Mouse (Mus musculus) hindbrain, embryonic 15.5 days (tissue): Measurements from ENCODE around the gene Obox3. TPM values are rescaled to one million over a fixed set of nuclear protein-coding genes. Genes with fewer than 3 reads are reported as not detected.
"Not testable (repeated sequence)": the region's sequence is repeated elsewhere in the genome, so short reads cannot be mapped to it uniquely, and the experiment has no call there.

Experiments used
- ATAC-seq: fragments of 200-750 bp; cut with Nextera tagmentation; 2 replicates; pipeline ENCODE4 v1.8.0; 2017; ENCODE audit warnings: low read depth, moderate number of reproducible peaks, moderate TSS enrichment; ENCODE audit not compliant: low FRiP score
- H3K27ac ChIP-seq: fragments of 300-500 bp; sonication (generic); replicated peaks from 2 replicates; pipeline ENCODE4 v1.5.1; 2015; ENCODE audit warnings: mild to moderate bottlenecking, inconsistent platforms
- H3K27me3 ChIP-seq: fragments of 300-500 bp; sonication (generic); 2 replicates; pipeline ENCODE4 v1.6.1; 2015; ENCODE audit warnings: control low read depth, inconsistent platforms
- H3K36me3 ChIP-seq: fragments of 300-500 bp; sonication (generic); 2 replicates; pipeline ENCODE4 v1.6.1; 2015; ENCODE audit warnings: control low read depth, inconsistent platforms
- H3K4me1 ChIP-seq: fragments of 300-500 bp; sonication (generic); replicated peaks from 2 replicates; pipeline ENCODE4 v1.6.1; 2015; ENCODE audit warnings: control low read depth, inconsistent platforms
- H3K4me2 ChIP-seq: fragments of 300-500 bp; sonication (generic); 2 replicates; pipeline ENCODE4 v1.6.1; 2015; ENCODE audit warnings: moderate library complexity, mild to moderate bottlenecking, inconsistent platforms
- H3K4me3 ChIP-seq: fragments of 300-500 bp; sonication (generic); 2 replicates; pipeline ENCODE4 v1.5.1; 2015; ENCODE audit warnings: mild to moderate bottlenecking, inconsistent platforms
- H3K9ac ChIP-seq: fragments of 300-500 bp; sonication (generic); 2 replicates; pipeline ENCODE4 v1.6.1; 2015; ENCODE audit warnings: inconsistent platforms
- H3K9me3 ChIP-seq: fragments of 300-500 bp; sonication (generic); 2 replicates; pipeline ENCODE4 v1.6.1; 2016; ENCODE audit warnings: control low read depth, inconsistent platforms
- WGBS: fragments of 180-500 bp; shearing (Covaris S2); methylation state at CpG from one replicate; pipeline ENCODE4 v1.1.7; 2015; 5-methylcytosine and 5-hydroxymethylcytosine counted together
- polyA plus RNA-seq: library from polyadenylated mRNA; unstranded; fragments of >200 nt; fragmentation: Nextera tagmentation; extraction: Ambion mirVana; gene quantifications from 2 replicates; pipeline ENCODE4 v1.2.1, GENCODE M21; 2015

Obox3 gene
- not detected in 2 replicates for polyA plus RNA-seq

DNA sequence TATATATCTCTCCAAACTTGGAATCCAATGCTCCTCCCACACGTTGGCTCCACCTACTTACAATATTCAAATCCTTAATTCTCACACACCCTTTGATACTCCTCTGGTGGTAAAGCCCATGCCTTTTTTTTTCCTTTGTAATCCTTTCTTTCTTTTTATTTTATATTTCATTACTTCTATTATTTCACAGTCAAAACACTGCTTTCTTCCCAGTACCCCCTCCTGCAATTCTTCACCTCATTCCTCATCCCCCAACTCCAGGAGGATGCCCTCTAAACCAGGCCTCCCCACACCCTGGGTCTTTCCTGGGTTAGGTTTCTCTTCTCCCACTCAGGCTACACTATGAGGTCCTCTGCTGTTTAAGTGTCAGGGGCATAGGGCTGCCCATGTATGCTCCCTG lies at the start of gene Obox3:
Obox3 (minus strand) TSS at position 101 of the 400 bp plus-strand sequence.
- H3K9ac ChIP-seq, H3K4me3 ChIP-seq, H3K4me1 ChIP-seq, H3K27me3 ChIP-seq, H3K27ac ChIP-seq, H3K36me3 ChIP-seq, H3K9me3 ChIP-seq, ATAC-seq, H3K4me2 ChIP-seq: not testable (repeated sequence)
- WGBS: 36% methylated on average over 1 of the region's 1 CpGs

GRCm38 (mm10) chr7:15509411-15509810 lies 130.3 kb downstream of the Obox3 start:
- not testable (repeated sequence) for ATAC-seq, H3K9me3 ChIP-seq, H3K27ac ChIP-seq, H3K4me2 ChIP-seq, H3K9ac ChIP-seq, H3K27me3 ChIP-seq, H3K4me1 ChIP-seq, H3K36me3 ChIP-seq, H3K4me3 ChIP-seq
- WGBS: 77% methylated on average over 5 of the region's 5 CpGs

Other genes with a start within 250 kb of the Obox3 start
- gene Obox5, start 110.2 kb upstream of the Obox3 start, polyA plus RNA-seq: not detected in 2 replicates
- not detected in 2 replicates for gene Obox6, start 199.8 kb upstream of the Obox3 start, polyA plus RNA-seq
- gene Crx, start 240.1 kb upstream of the Obox3 start, polyA plus RNA-seq: 0.16 TPM in 1 of 2 replicates, not detected in the other
- gene Crxos, start 242.7 kb upstream of the Obox3 start, polyA plus RNA-seq: not detected in 2 replicates